Mouse (Mus musculus) cerebellum, adult 11-12 months (tissue): ENCODE data around the gene Arfgef2.

Experiments used
- DNase-seq: peaks from one replicate; pipeline ENCODE4 v3.0.0; 2022

The Arfgef2 gene

GRCm38 (mm10) chr2:166910536-166910935 is 105.1 kb downstream of the Arfgef2 start:
- DNase-seq, result no peak

GRCm38 (mm10) chr2:166923971-166924370 is 118.6 kb downstream of the Arfgef2 start:
- no peak for DNase-seq

GRCm38 (mm10) chr2:166933943-166934342 is 128.6 kb downstream of the Arfgef2 start:
- DNase-seq, result no peak

- DNase-seq, result no peak
These were observed 129.0 kb downstream of the Arfgef2 start for GRCm38 (mm10) chr2:166934416-166934815.

- DNase-seq, result no peak
These were observed 130.2 kb downstream of the Arfgef2 start for GRCm38 (mm10) chr2:166935582-166935981.

- no peak for DNase-seq
These were observed 130.8 kb downstream of the Arfgef2 start for GRCm38 (mm10) chr2:166936166-166936565.

- no peak for DNase-seq
These were observed 137.8 kb downstream of the Arfgef2 start for GRCm38 (mm10) chr2:166943146-166943545.

GRCm38 (mm10) chr2:166944346-166944745 is 139.0 kb downstream of the Arfgef2 start:
- no peak for DNase-seq

GRCm38 (mm10) chr2:166945456-166945855 is 140.1 kb downstream of the Arfgef2 start:
- no peak for DNase-seq
